Mouse (Mus musculus) megakaryocyte, embryonic 14.5 days (primary cell): ENCODE measurements around the gene Hist1h2bm. TPM values are rescaled to one million over a fixed set of nuclear protein-coding genes. Genes with fewer than 3 reads are reported as not detected.

Experiments
- H3K27me3 ChIP-seq: replicated peaks from 2 replicates; pipeline ENCODE3; 2012; ENCODE audit warnings: inconsistent platforms
- H3K36me3 ChIP-seq: replicated peaks from 2 replicates; pipeline ENCODE3; 2012; ENCODE audit warnings: low read length, inconsistent platforms, mixed read lengths
- H3K4me1 ChIP-seq: 2 replicates; pipeline ENCODE4 v1.6.1; 2012; ENCODE audit warnings: inconsistent platforms
- H3K4me3 ChIP-seq: replicated peaks from 2 replicates; pipeline ENCODE3; 2012; ENCODE audit warnings: moderate library complexity, mild to moderate bottlenecking, inconsistent platforms
- H3K9me3 ChIP-seq: 2 replicates; pipeline ENCODE4 v1.6.1; 2012; ENCODE audit warnings: inconsistent platforms
- FLI1 ChIP-seq: IDR thresholded peaks from 2 replicates; pipeline ENCODE4 v1.6.1; 2012; ENCODE audit warnings: low read length, inconsistent platforms, mixed read lengths
- GATA1 ChIP-seq: IDR thresholded peaks from 3 replicates; pipeline ENCODE4 v1.6.1; 2012; ENCODE audit warnings: mixed read lengths, low read length, inconsistent platforms, borderline replicate concordance
- polyA plus RNA-seq: library from polyadenylated mRNA; stranded (reverse); fragments of >175 nt; gene quantifications from 2 replicates; pipeline ENCODE4 v1.2.3, GENCODE M21; 2012; ENCODE audit warnings: low replicate concordance; ENCODE audit not compliant: insufficient read depth

The Hist1h2bm gene
- polyA plus RNA-seq, 1 experiment: 7.3 TPM

- Histone ChIP-seq H3K36me3 (no peaks in the 10 kb centered on the region), H3K9me3 (no peaks in the 10 kb centered on the region), H3K27me3 (no peaks in the 10 kb centered on the region), H3K4me3 (no peak overlapping the region), H3K4me1 (peaks cover 36% of the 10 kb centered on the region)
- TF ChIP-seq FLI1 (no peak), GATA1 (no peak)
Measured at GRCm38 (mm10) chr13:21755707-21756106, 33.9 kb downstream of the Hist1h2bm start.

Other genes starting within 250 kb of the Hist1h2bm start
- gene Zkscan4, start 243.1 kb upstream of the Hist1h2bm start, polyA plus RNA-seq: not detected in 2 replicates
- not detected in 2 replicates for gene Gm10065, start 242.6 kb upstream of the Hist1h2bm start, polyA plus RNA-seq
- gene AK157302, start 226.8 kb upstream of the Hist1h2bm start, polyA plus RNA-seq: 0.04 TPM in 1 of 2 replicates, not detected in the other
- gene Gm11273, start 220.6 kb upstream of the Hist1h2bm start, polyA plus RNA-seq: 6.5 and 41.0 TPM in 2 replicates
- 0.20 TPM in 1 of 2 replicates, not detected in the other for gene Zkscan8, start 190.9 kb upstream of the Hist1h2bm start, polyA plus RNA-seq
- gene Olfr1366, start 179.2 kb upstream of the Hist1h2bm start, polyA plus RNA-seq: not detected in 2 replicates
- not detected in 2 replicates for gene Olfr1535, start 162.2 kb upstream of the Hist1h2bm start, polyA plus RNA-seq
- 0.10 TPM in 1 of 2 replicates, not detected in the other for gene Olfr1364, start 140.3 kb upstream of the Hist1h2bm start, polyA plus RNA-seq
- gene Olfr1362, start 108.0 kb upstream of the Hist1h2bm start, polyA plus RNA-seq: not detected in 2 replicates
- not detected in 2 replicates for gene Olfr11, start 79.5 kb upstream of the Hist1h2bm start, polyA plus RNA-seq
- not detected in 2 replicates for gene Olfr1361, start 58.7 kb upstream of the Hist1h2bm start, polyA plus RNA-seq
- not detected in 2 replicates for gene Olfr1360, start 44.6 kb upstream of the Hist1h2bm start, polyA plus RNA-seq
- gene Olfr1359, start 23.9 kb upstream of the Hist1h2bm start, polyA plus RNA-seq: not detected in 2 replicates
- gene Hist1h2bl, start 5.9 kb upstream of the Hist1h2bm start, polyA plus RNA-seq: 3.6 TPM in 1 of 2 replicates, not detected in the other
- gene Hist1h2ai, start 5.6 kb upstream of the Hist1h2bm start, polyA plus RNA-seq: 46.8 and 88.4 TPM in 2 replicates
- gene Hist1h3h, start 4.4 kb upstream of the Hist1h2bm start, polyA plus RNA-seq: 72.9 and 147 TPM in 2 replicates
- 5.0 and 5.5 TPM in 2 replicates for gene Hist1h4j, start 13.0 kb downstream of the Hist1h2bm start, polyA plus RNA-seq
- gene Hist1h4k, start 28.5 kb downstream of the Hist1h2bm start, polyA plus RNA-seq: 53.8 and 106 TPM in 2 replicates
- 18.0 and 72.9 TPM in 2 replicates for gene Hist1h2ak, start 31.8 kb downstream of the Hist1h2bm start, polyA plus RNA-seq
- gene Hist1h2bn, start 32.1 kb downstream of the Hist1h2bm start, polyA plus RNA-seq: 7.1 TPM in 1 of 2 replicates, not detected in the other
- 3.0 TPM in 1 of 2 replicates, not detected in the other for gene Hist1h1b, start 58.6 kb downstream of the Hist1h2bm start, polyA plus RNA-seq
- gene Hist1h3i, start 61.3 kb downstream of the Hist1h2bm start, polyA plus RNA-seq: 50.5 and 69.6 TPM in 2 replicates
- gene Hist1h2an, start 65.2 kb downstream of the Hist1h2bm start, polyA plus RNA-seq: 22.2 and 79.5 TPM in 2 replicates
- gene Hist1h2bp, start 65.4 kb downstream of the Hist1h2bm start, polyA plus RNA-seq: 4.6 and 20.3 TPM in 2 replicates
- gene Hist1h2bq, start 88.2 kb downstream of the Hist1h2bm start, polyA plus RNA-seq: 83.2 and 173 TPM in 2 replicates
- gene Hist1h2ao, start 88.4 kb downstream of the Hist1h2bm start, polyA plus RNA-seq: not detected in 2 replicates
- gene Hist1h4m, start 89.7 kb downstream of the Hist1h2bm start, polyA plus RNA-seq: 91.9 TPM in 1 of 2 replicates, not detected in the other
- 88.8 and 245 TPM in 2 replicates for gene Hist1h4n, start 110.2 kb downstream of the Hist1h2bm start, polyA plus RNA-seq
- gene Hist1h2ap, start 111.5 kb downstream of the Hist1h2bm start, polyA plus RNA-seq: 10,971 and 11,665 TPM in 2 replicates
- 74.1 and 174 TPM in 2 replicates for gene Hist1h2br, start 111.7 kb downstream of the Hist1h2bm start, polyA plus RNA-seq
- not detected in 2 replicates for gene Zfp184, start 223.1 kb downstream of the Hist1h2bm start, polyA plus RNA-seq